Mouse (Mus musculus) hindbrain, postnatal 0 days (tissue): ENCODE results near the gene Hist1h1c. TPM values are rescaled to one million over a fixed set of nuclear protein-coding genes. Genes with fewer than 3 reads are reported as not detected.

Experiments used
- ATAC-seq: fragments of 200-750 bp; cut with Nextera tagmentation; 2 replicates; pipeline ENCODE4 v1.8.0; 2017; ENCODE audit warnings: mild to moderate bottlenecking, moderate TSS enrichment, moderate library complexity
- DNase-seq: peaks from one replicate; pipeline ENCODE4 v3.0.0-alpha.2; 2015; ENCODE audit warnings: low spot score
- H3K27ac ChIP-seq: fragments of 300-500 bp; sonication (generic); 2 replicates; pipeline ENCODE4 v1.5.1; 2014; ENCODE audit warnings: mild to moderate bottlenecking
- H3K27me3 ChIP-seq: fragments of 300-500 bp; sonication (generic); 2 replicates; pipeline ENCODE4 v1.6.1; 2014; ENCODE audit warnings: low read length, mixed read lengths; ENCODE audit not compliant: insufficient read depth
- H3K36me3 ChIP-seq: fragments of 300-500 bp; sonication (generic); 2 replicates; pipeline ENCODE4 v1.6.1; 2014; ENCODE audit warnings: low read length, mixed read lengths; ENCODE audit not compliant: insufficient read depth
- H3K4me1 ChIP-seq: fragments of 300-500 bp; sonication (generic); 2 replicates; pipeline ENCODE4 v1.6.1; 2014; ENCODE audit warnings: antibody characterized with exemption, low read length, mixed read lengths; ENCODE audit not compliant: insufficient read depth
- H3K4me2 ChIP-seq: fragments of 300-500 bp; sonication (generic); 2 replicates; pipeline ENCODE4 v1.6.1; 2014; ENCODE audit warnings: low read depth, mild to moderate bottlenecking, low read length, moderate library complexity, mixed read lengths
- H3K4me3 ChIP-seq: fragments of 300-500 bp; sonication (generic); 2 replicates; pipeline ENCODE4 v1.5.1; 2014; ENCODE audit warnings: low read length
- H3K9ac ChIP-seq: fragments of 300-500 bp; sonication (generic); replicated peaks from 2 replicates; pipeline ENCODE4 v1.6.1; 2014; ENCODE audit warnings: mild to moderate bottlenecking, low read length, moderate library complexity, mixed read lengths
- H3K9me3 ChIP-seq: fragments of 300-500 bp; sonication (generic); 2 replicates; pipeline ENCODE4 v1.6.1; 2016; ENCODE audit warnings: low read length, mixed read lengths
- CTCF ChIP-seq: IDR thresholded peaks from 2 replicates; pipeline ENCODE4 v1.5.1; 2016; ENCODE audit warnings: antibody characterized with exemption, control low read depth, low read depth
- WGBS: fragments of 180-500 bp; shearing (Covaris S2); extraction: QIAGEN DNeasy Blood & Tissue Kit; methylation state at CpG from one replicate; pipeline ENCODE4 v1.1.7; 2014; 5-methylcytosine and 5-hydroxymethylcytosine counted together
- polyA plus RNA-seq: library from polyadenylated mRNA; unstranded; fragments of >200 nt; fragmentation: Nextera tagmentation; extraction: Ambion mirVana; gene quantifications from 2 replicates; pipeline ENCODE4 v1.2.1, GENCODE M21; 2015
- total RNA-seq: library from RNA; depleted of rRNA; stranded (reverse); fragments of >200 nt; gene quantifications from 2 replicates; pipeline ENCODE4 v1.2.3, GENCODE M21; 2014; rRNA removed

Hist1h1c gene
- total RNA-seq (508 and 626 TPM in 2 replicates), polyA plus RNA-seq (31.4 and 35.4 TPM in 2 replicates)

- Histone ChIP-seq H3K4me2 (peak within 1 kb of the TSS; percentile 98), H3K36me3 (no peaks in the 10 kb centered on the region), H3K9me3 (no peaks in the 10 kb centered on the region), H3K9ac (peak within 1 kb of the TSS; percentile 74), H3K4me1 (peaks cover 6% of the 10 kb centered on the region; the same call in 1 of the 2 replicates), H3K4me3 (peak within 1 kb of the TSS; percentile 52), H3K27ac (peak within 1 kb of the TSS; percentile 94), H3K27me3 (no peaks in the 10 kb centered on the region)
- DNase-seq (peak; percentile 93), ATAC-seq (peak; percentile 95)
- no peak for TF ChIP-seq CTCF
- under 1% methylated on average over 33 of the region's 38 CpGs for WGBS
These were observed at the start of gene Hist1h1c for GRCm38 (mm10) chr13:23738677-23739068. Gene Hist1h1c, plus strand, starts transcription at chr13:23738808.

- ATAC-seq: no peak
- Histone ChIP-seq H3K4me2 (no peak overlapping the region), H3K9ac (no peak overlapping the region), H3K4me3 (no peak overlapping the region), H3K27ac (no peak overlapping the region), H3K36me3 (no peaks in the 10 kb centered on the region), H3K4me1 (no peaks in the 10 kb centered on the region; the same call in 1 of the 2 replicates), H3K27me3 (no peaks in the 10 kb centered on the region), H3K9me3 (no peaks in the 10 kb centered on the region)
- DNase-seq: no peak
- no peak for TF ChIP-seq CTCF
- 95% methylated on average over 2 of the region's 2 CpGs for WGBS
These were observed 49.7 kb upstream of the Hist1h1c start for GRCm38 (mm10) chr13:23688956-23689355.

GRCm38 (mm10) chr13:23689459-23689858, 49.1 kb upstream of the Hist1h1c start:
- Histone ChIP-seq H3K4me2 (no peak overlapping the region), H3K4me3 (no peak overlapping the region), H3K27me3 (no peaks in the 10 kb centered on the region), H3K9me3 (no peaks in the 10 kb centered on the region), H3K27ac (no peak overlapping the region), H3K9ac (no peak overlapping the region), H3K36me3 (no peaks in the 10 kb centered on the region), H3K4me1 (no peaks in the 10 kb centered on the region; the same call in 1 of the 2 replicates)
- WGBS: 74% methylated on average over 2 of the region's 2 CpGs
- DNase-seq (no peak), ATAC-seq (no peak)
- no peak for TF ChIP-seq CTCF

GRCm38 (mm10) chr13:23693856-23694440, 44.7 kb upstream of the Hist1h1c start:
- no peaks in the 10 kb centered on the region for H3K36me3 ChIP-seq
- ATAC-seq (no peak), DNase-seq (no peak)
- H3K4me2 ChIP-seq: no peak overlapping the region
- H3K4me1 ChIP-seq: no peaks in the 10 kb centered on the region
- no peak overlapping the region for H3K9ac ChIP-seq
- H3K27me3 ChIP-seq: no peaks in the 10 kb centered on the region
- no peak for TF ChIP-seq CTCF
- H3K4me3 ChIP-seq: no peak overlapping the region
- WGBS: 82% methylated on average over 6 of the region's 6 CpGs
- no peak overlapping the region for H3K27ac ChIP-seq
- no peaks in the 10 kb centered on the region for H3K9me3 ChIP-seq

- 96% methylated on average over 9 of the region's 9 CpGs for WGBS
- Histone ChIP-seq H3K4me3 (no peak overlapping the region), H3K4me1 (no peaks in the 10 kb centered on the region), H3K4me2 (no peak overlapping the region), H3K9me3 (no peaks in the 10 kb centered on the region), H3K27ac (no peak overlapping the region), H3K36me3 (no peaks in the 10 kb centered on the region), H3K9ac (no peak overlapping the region), H3K27me3 (no peaks in the 10 kb centered on the region)
- TF ChIP-seq CTCF: no peak
- no peak for DNase-seq
- no peak for ATAC-seq
These were observed 43.7 kb upstream of the Hist1h1c start for GRCm38 (mm10) chr13:23694956-23695355.

GRCm38 (mm10) chr13:23695514-23695913, 43.1 kb upstream of the Hist1h1c start, which contains the start of gene Hist1h1t:
Gene Hist1h1t, plus strand, starts transcription at chr13:23695814.
- no peaks in the 10 kb centered on the region for H3K27me3 ChIP-seq
- H3K4me3 ChIP-seq: no peak within 1 kb of the TSS
- no peak within 1 kb of the TSS for H3K4me2 ChIP-seq
- no peak within 1 kb of the TSS for H3K9ac ChIP-seq
- H3K4me1 ChIP-seq: no peaks in the 10 kb centered on the region
- no peak within 1 kb of the TSS for H3K27ac ChIP-seq
- ATAC-seq (no peak), DNase-seq (no peak)
- H3K36me3 ChIP-seq: no peaks in the 10 kb centered on the region
- no peak for TF ChIP-seq CTCF
- WGBS: 53% methylated on average over 13 of the region's 13 CpGs
- H3K9me3 ChIP-seq: no peaks in the 10 kb centered on the region

GRCm38 (mm10) chr13:23696061-23696474, 42.5 kb upstream of the Hist1h1c start:
- Histone ChIP-seq H3K4me1 (no peaks in the 10 kb centered on the region), H3K4me2 (no peak overlapping the region), H3K36me3 (no peaks in the 10 kb centered on the region), H3K4me3 (no peak overlapping the region), H3K27ac (no peak overlapping the region), H3K9me3 (no peaks in the 10 kb centered on the region), H3K9ac (no peak overlapping the region), H3K27me3 (no peaks in the 10 kb centered on the region)
- ATAC-seq (no peak), DNase-seq (no peak)
- TF ChIP-seq CTCF: no peak
- WGBS: 67% methylated on average over 15 of the region's 15 CpGs
